Mouse (Mus musculus) urinary bladder, adult 18-20 months (tissue): ENCODE measurements around the gene Tapbp.

Source experiments
- DNase-seq, 2 experiments: peaks; one replicate each; pipeline ENCODE4 v3.0.0; 2022; ENCODE audit warnings: low spot score in 2 of 2, mixed read lengths in 2 of 2

Gene Tapbp

GRCm38 (mm10) chr17:33920282-33921097, 4.8 kb downstream of the Tapbp start:
- peak; percentile 69 to 77 for DNase-seq

GRCm38 (mm10) chr17:33921361-33921760, 5.7 kb downstream of the Tapbp start:
- DNase-seq: no peak

- no peak for DNase-seq
Observed at GRCm38 (mm10) chr17:33924577-33925283, 9.0 kb downstream of the Tapbp start.

GRCm38 (mm10) chr17:33925406-33926116, 9.9 kb downstream of the Tapbp start:
- no peak for DNase-seq

GRCm38 (mm10) chr17:33926207-33926932, 10.7 kb downstream of the Tapbp start:
- DNase-seq: no peak

GRCm38 (mm10) chr17:33928251-33928947, 12.7 kb downstream of the Tapbp start:
- DNase-seq: no peak

- peak; percentile 83 to 95 for DNase-seq
Observed at GRCm38 (mm10) chr17:33929371-33930279, 13.9 kb downstream of the Tapbp start, which contains the start of gene Rgl2. TSS of gene Rgl2 (plus strand) at chr17:33929543.

GRCm38 (mm10) chr17:33930280-33931158, 14.8 kb downstream of the Tapbp start:
- peak; percentile 74 to 75 for DNase-seq

- DNase-seq: no peak
Observed at GRCm38 (mm10) chr17:33931159-33931866, 15.6 kb downstream of the Tapbp start.

GRCm38 (mm10) chr17:33931947-33932346, 16.2 kb downstream of the Tapbp start:
- no peak for DNase-seq

GRCm38 (mm10) chr17:33932448-33932847, 16.7 kb downstream of the Tapbp start:
- DNase-seq: no peak

GRCm38 (mm10) chr17:33932970-33933369, 17.3 kb downstream of the Tapbp start:
- DNase-seq: no peak

GRCm38 (mm10) chr17:33935422-33936055, 19.8 kb downstream of the Tapbp start:
- no peak for DNase-seq

GRCm38 (mm10) chr17:33936993-33937392, 21.3 kb downstream of the Tapbp start:
- no peak for DNase-seq

GRCm38 (mm10) chr17:33938783-33939182, 23.1 kb downstream of the Tapbp start:
- DNase-seq: no peak

GRCm38 (mm10) chr17:33940206-33940805, 24.6 kb downstream of the Tapbp start, which contains the start of the genes Pfdn6 and Wdr46:
TSS of gene Pfdn6 (minus strand) at chr17:33940343.
TSS of gene Wdr46 (plus strand) at chr17:33940660.
- DNase-seq: peak; percentile 77 to 86

GRCm38 (mm10) chr17:33940981-33941380, 25.3 kb downstream of the Tapbp start:
- no peak for DNase-seq
